8 mouse cellular contexts compared by ENCODE assay signal in genomic region chr4:132463430-132464254, GRCm38 (mm10). TPM values are rescaled to one million over a fixed set of nuclear protein-coding genes. Genes with fewer than 3 reads are reported as not detected.
DNase-seq lines count a peak whose midpoint lies in the region; ATAC-seq and TF ChIP-seq lines count a peak whose summit lies in the region.

Gene Med18, minus strand, starts transcription at chr4:132463921.

- peak within 1 kb of the TSS; percentile 98 for H3K4me3 ChIP-seq in bone marrow, adult 2 months (replicated peaks; ENCODE audit: control insufficient read depth, low read depth, low read length)
- peak within 1 kb of the TSS; percentile 84 for H3K4me3 ChIP-seq in embryonic facial prominence, embryonic 15.5 days (replicated peaks)
- H3K4me3 ChIP-seq in kidney, embryonic 14.5 days (ENCODE audit: low read length) = peak within 1 kb of the TSS; percentile 97
- peak within 1 kb of the TSS; percentile 81 for H3K4me3 ChIP-seq in limb, embryonic 15.5 days

- TF ChIP-seq CTCF in bone marrow, adult 2 months (IDR thresholded peaks at IDR 0.05; ENCODE audit: control insufficient read depth, insufficient read depth, low read length) = 0 out of 2 replicates have a peak, but pooled peaks have one; percentile 21

- DNase-seq in 416B (ENCODE audit: low read depth) = peak; percentile 98
- peak; percentile 91 to 93 for DNase-seq in heart, adult 9 months (ENCODE audit: low spot score in 2 of 2)
- DNase-seq in monocyte, adult 2 months (ENCODE audit: low read depth in 1 of 2, low spot score in 2 of 2) = peak; percentile 66 to 80
- peak; percentile 93 to 94 for DNase-seq in spleen, postnatal 36 days (ENCODE audit: low spot score in 2 of 2)

- H3K36me3 ChIP-seq in embryonic facial prominence, embryonic 15.5 days = peaks cover 19% of the 10 kb centered on the region
- H3K36me3 ChIP-seq in kidney, embryonic 14.5 days (ENCODE audit: control insufficient read depth, insufficient read depth, low read length) = peaks cover 27% of the 10 kb centered on the region
- H3K36me3 ChIP-seq in limb, embryonic 15.5 days = peaks cover 24% of the 10 kb centered on the region

- peak within 1 kb of the TSS; percentile 77 for H3K4me2 ChIP-seq in embryonic facial prominence, embryonic 15.5 days (replicated peaks)
- peak within 1 kb of the TSS; percentile 86 for H3K4me2 ChIP-seq in kidney, embryonic 14.5 days (replicated peaks; ENCODE audit: low read depth, low read length)
- peak within 1 kb of the TSS; percentile 75 for H3K4me2 ChIP-seq in limb, embryonic 15.5 days

- under 1% methylated on average over 44 of the region's 44 CpGs for WGBS in bone marrow, adult 2 months
- WGBS in embryonic facial prominence, embryonic 15.5 days = under 1% methylated on average over 44 of the region's 44 CpGs
- under 1% methylated on average over 44 of the region's 44 CpGs for WGBS in kidney, embryonic 14.5 days
- WGBS in limb, embryonic 15.5 days = under 1% methylated on average over 44 of the region's 44 CpGs

- no peaks in the 10 kb centered on the region for H3K4me1 ChIP-seq in bone marrow, adult 2 months (ENCODE audit: control insufficient read depth, insufficient read depth, low read length)
- peaks cover 16% of the 10 kb centered on the region for H3K4me1 ChIP-seq in embryonic facial prominence, embryonic 15.5 days
- peaks cover 13% of the 10 kb centered on the region for H3K4me1 ChIP-seq in kidney, embryonic 14.5 days (ENCODE audit: control insufficient read depth, insufficient read depth, low read length)
- peaks cover 20% of the 10 kb centered on the region for H3K4me1 ChIP-seq in limb, embryonic 15.5 days

- peak within 1 kb of the TSS; percentile 81 for H3K9ac ChIP-seq in embryonic facial prominence, embryonic 15.5 days
- peak within 1 kb of the TSS; percentile 91 for H3K9ac ChIP-seq in kidney, embryonic 14.5 days (ENCODE audit: low read depth, low read length)
- H3K9ac ChIP-seq in limb, embryonic 15.5 days = peak within 1 kb of the TSS; percentile 70

- peak; percentile 89 for ATAC-seq in embryonic facial prominence, embryonic 15.5 days (ENCODE audit: insufficient number of reproducible peaks, low FRiP score, low TSS enrichment, low read depth)
- ATAC-seq in kidney, embryonic 14.5 days (ENCODE audit: low FRiP score, low TSS enrichment) = peak; percentile 92
- ATAC-seq in limb, embryonic 15.5 days (ENCODE audit: insufficient number of reproducible peaks, low FRiP score, low TSS enrichment, low read depth) = peak; percentile 86

- no peaks in the 10 kb centered on the region for H3K27me3 ChIP-seq in embryonic facial prominence, embryonic 15.5 days
- H3K27me3 ChIP-seq in kidney, embryonic 14.5 days (ENCODE audit: control insufficient read depth, insufficient read depth, low read length) = no peaks in the 10 kb centered on the region
- H3K27me3 ChIP-seq in limb, embryonic 15.5 days = no peaks in the 10 kb centered on the region

- peak within 1 kb of the TSS; percentile 66 for H3K27ac ChIP-seq in bone marrow, adult 2 months (ENCODE audit: control insufficient read depth, insufficient read depth, low read depth, low read length, poor library complexity)
- peak within 1 kb of the TSS; percentile 78 for H3K27ac ChIP-seq in embryonic facial prominence, embryonic 15.5 days (replicated peaks)
- H3K27ac ChIP-seq in kidney, embryonic 14.5 days (ENCODE audit: low read depth, low read length) = peak within 1 kb of the TSS; percentile 78
- H3K27ac ChIP-seq in limb, embryonic 15.5 days = peak within 1 kb of the TSS; percentile 84

- TF ChIP-seq POLR2A in bone marrow, adult 2 months (IDR thresholded peaks at IDR 0.05; ENCODE audit: borderline replicate concordance, control insufficient read depth, low read depth, low read length) = peak; percentile 67; the same call in 1 of the 2 replicates

- no peaks in the 10 kb centered on the region for H3K9me3 ChIP-seq in embryonic facial prominence, embryonic 15.5 days (replicated peaks)
- no peaks in the 10 kb centered on the region for H3K9me3 ChIP-seq in kidney, embryonic 14.5 days (ENCODE audit: control insufficient read depth, low read length)
- no peaks in the 10 kb centered on the region for H3K9me3 ChIP-seq in limb, embryonic 15.5 days

RNA-seq across cellular contexts. Expression of gene Med18, which starts in this region (rescaled TPM):
- 9.5 and 19.3 TPM in 2 replicates for polyA plus RNA-seq in bone marrow, adult 2 months (2011; ENCODE audit: insufficient read depth, insufficient read length, low replicate concordance, missing spikeins)
- 22.2 and 22.7 TPM in 2 replicates for polyA plus RNA-seq in embryonic facial prominence, embryonic 15.5 days (2015; fragmentation: Nextera tagmentation; extraction: Ambion mirVana)
- 19.3 and 24.5 TPM in 2 replicates for polyA plus RNA-seq in kidney, embryonic 14.5 days (2014; fragmentation: Nextera tagmentation; extraction: Ambion mirVana)
- 22.2 and 24.1 TPM in 2 replicates for polyA plus RNA-seq in limb, embryonic 15.5 days (2015; fragmentation: Nextera tagmentation; extraction: Ambion mirVana)

Comparison
In these comparisons a context has a peak if more than half of its experiments do, and no peak if none do; other contexts are left out.
1. Peak in every context shown above with its lines: DNase-seq, ATAC-seq, H3K4me3 ChIP-seq and H3K27ac ChIP-seq.